Mouse (Mus musculus) heart, postnatal 25 days (tissue): ENCODE data around the gene Gpr132. TPM values are rescaled to one million over a fixed set of nuclear protein-coding genes. Genes with fewer than 3 reads are reported as not detected.

ENCODE experiments used
- DNase-seq: peaks from one replicate; pipeline ENCODE4 v3.0.0; 2022; ENCODE audit warnings: low spot score
- intact Hi-C: fragments of 180-260 bp; cut with DNase I; formaldehyde crosslinking; loops from one replicate; pipeline ENCODE4 v1.15.1; 2025
- total RNA-seq, 2 experiments: library from RNA; stranded (reverse); gene quantifications; 2 replicates each; pipeline ENCODE4 v1.2.3; 2021

Gene Gpr132
- total RNA-seq, 2 experiments from 2014 or later = 0.23 TPM; not detected in 1

DNA sequence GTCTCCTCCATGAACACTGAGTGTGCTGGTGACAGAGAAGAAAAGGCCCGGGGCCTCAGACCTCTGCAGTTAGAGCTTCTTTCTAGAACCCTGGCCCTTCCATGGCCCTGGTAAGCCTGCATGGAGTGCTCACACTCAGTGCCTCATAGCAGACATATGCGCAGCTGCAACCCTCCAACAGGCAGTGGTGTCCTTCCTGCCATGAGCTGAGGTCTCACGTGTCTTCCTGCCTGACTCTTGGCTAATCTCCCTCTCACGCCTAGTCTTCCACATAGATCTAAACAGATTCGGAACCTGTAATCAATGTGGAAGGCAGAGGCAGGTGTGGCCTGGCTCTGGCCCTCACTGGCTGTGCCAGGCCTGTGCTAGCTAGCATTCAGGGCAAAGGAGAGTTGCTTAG lies 11.7 kb upstream of the Gpr132 start:
- DNase-seq = no peak

GRCm38 (mm10) chr12:112877607-112878020 lies 9.6 kb upstream of the Gpr132 start:
- no peak for DNase-seq
- intact Hi-C loops = loop anchor here (2.0 to 10.0 kb wide), 3 partner anchors 49 to 225 kb away; partner anchors contain the start of gene Tex22

More for the DNA sequence above, 11.7 kb upstream of the Gpr132 start:
- intact Hi-C loops = loop anchor here (2.0 to 10.0 kb wide), 3 partner anchors 15 to 223 kb away; partner anchors contain the start of gene Tex22

DNA sequence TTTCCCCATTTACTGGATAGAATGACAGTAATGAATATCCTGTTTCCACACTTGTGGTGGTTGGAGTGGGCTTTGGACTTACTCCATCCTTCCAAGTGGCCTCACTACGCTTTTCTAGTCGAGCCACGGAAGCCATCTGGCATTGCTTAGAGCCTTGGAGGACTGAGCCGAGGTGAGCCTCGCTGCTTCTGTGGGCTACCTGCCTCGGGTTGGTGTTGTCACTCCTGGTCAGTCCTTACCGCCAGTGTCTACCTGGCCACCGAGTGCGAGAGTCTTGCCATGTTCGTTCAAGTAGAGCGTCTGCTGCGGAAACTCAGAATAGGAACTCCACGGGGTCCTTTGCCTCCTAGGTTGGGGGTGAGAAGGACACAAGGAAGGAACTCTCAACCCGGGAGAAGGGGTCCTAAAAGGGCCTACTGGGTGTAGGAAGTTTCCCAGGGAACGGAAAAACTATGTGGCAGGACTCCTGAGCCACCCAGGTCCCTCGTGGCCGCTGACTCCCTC lies 9.1 kb upstream of the Gpr132 start:
- intact Hi-C loops = loop anchor here (2.0 to 10.0 kb wide), 3 partner anchors 50 to 225 kb away; partner anchors contain the start of gene Tex22
- DNase-seq = no peak

- intact Hi-C loops = loop anchor here (2.0 to 10.0 kb wide), 3 partner anchors 50 to 226 kb away; partner anchors contain the start of gene Tex22
- DNase-seq = peak; percentile 73
Measured at GRCm38 (mm10) chr12:112876332-112877072, 8.5 kb upstream of the Gpr132 start.

GRCm38 (mm10) chr12:112875225-112876013 lies 7.4 kb upstream of the Gpr132 start:
- intact Hi-C loops = loop anchor here (1.0 to 10.0 kb wide), 4 partner anchors 51 to 227 kb away; partner anchors contain the start of gene Tex22

DNA sequence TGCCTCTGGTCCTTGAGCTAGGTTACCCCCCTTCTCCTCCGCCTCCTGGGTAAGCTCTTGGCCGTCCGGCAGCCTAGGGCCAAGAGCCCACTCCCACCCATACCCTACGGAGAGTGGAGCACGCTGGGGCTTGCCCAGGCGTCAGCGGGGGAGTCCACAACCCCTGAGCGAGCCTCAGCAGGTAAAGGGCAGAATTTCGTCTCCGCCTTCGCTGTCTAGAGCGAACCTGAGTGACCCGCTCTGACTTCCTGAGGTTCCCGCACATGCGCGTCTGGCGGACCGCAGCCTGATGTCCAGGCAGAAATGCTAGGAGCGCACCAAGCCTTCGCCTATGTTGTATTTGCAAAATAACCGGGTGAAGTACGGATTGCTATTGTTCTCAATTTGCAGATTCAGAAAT lies 6.2 kb upstream of the Gpr132 start:
- no peak for DNase-seq
- intact Hi-C loops = loop anchor here (10.0 kb wide), 1 partner anchor 201 kb away; the partner anchor contains the start of gene Tex22

More at GRCm38 (mm10) chr12:112875225-112876013, 7.4 kb upstream of the Gpr132 start:
- peak; percentile 82 for DNase-seq

GRCm38 (mm10) chr12:112873452-112874190 lies 5.6 kb upstream of the Gpr132 start:
- no peak for DNase-seq
- intact Hi-C loops = loop anchor here (10.0 kb wide), 1 partner anchor 201 kb away; the partner anchor contains the start of gene Tex22

- intact Hi-C loops = loop anchor here (10.0 kb wide), 1 partner anchor 202 kb away; the partner anchor contains the start of gene Tex22
- DNase-seq = no peak
Measured at GRCm38 (mm10) chr12:112872991-112873390, 5.0 kb upstream of the Gpr132 start.

DNA sequence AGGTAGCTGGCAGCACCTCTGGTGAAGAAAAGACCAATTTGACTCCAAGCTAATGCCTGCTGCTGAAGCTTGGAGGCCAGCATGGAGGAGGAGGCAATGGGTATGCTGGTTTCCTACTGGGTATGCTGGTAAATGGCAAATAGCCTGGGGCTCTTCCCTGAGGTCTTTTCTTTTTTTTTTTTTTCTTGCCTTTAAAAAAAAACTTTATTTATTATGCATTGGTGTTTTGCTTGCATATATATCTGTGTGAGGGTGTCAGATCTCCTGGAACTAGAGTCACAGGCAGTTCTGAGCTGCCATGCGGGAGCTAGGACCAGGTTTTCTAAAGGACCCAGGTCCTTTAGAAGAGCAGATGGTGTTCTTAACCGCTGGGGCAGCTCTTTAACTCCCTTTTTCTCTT lies 3.2 kb upstream of the Gpr132 start:
- intact Hi-C loops = loop anchor here (10.0 kb wide), 1 partner anchor 204 kb away; the partner anchor contains the start of gene Tex22
- DNase-seq = no peak

GRCm38 (mm10) chr12:112870775-112871174 lies 2.7 kb upstream of the Gpr132 start:
- intact Hi-C loops = loop anchor here (10.0 kb wide), 1 partner anchor 204 kb away; the partner anchor contains the start of gene Tex22
- DNase-seq = no peak

DNA sequence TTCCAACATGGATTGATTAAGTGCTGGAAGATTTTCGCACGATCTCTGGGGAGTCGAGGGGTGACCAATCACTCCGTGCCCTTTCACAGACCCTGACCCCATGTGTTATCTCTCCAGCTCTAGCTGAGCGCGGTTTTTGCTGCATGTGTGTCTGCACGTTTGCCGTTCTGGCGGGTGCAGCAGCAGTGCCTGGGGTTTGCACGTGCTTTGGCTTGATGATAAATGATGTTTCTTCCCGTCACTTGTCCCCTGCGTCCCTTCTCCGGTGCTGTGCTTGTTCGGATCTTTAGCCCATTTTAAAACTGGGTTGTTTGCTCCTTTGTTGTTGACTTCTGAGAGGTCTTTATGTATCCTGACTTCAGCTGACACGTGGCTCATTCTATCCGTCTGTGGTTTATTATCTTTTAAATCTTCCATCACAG lies 1.8 kb upstream of the Gpr132 start:
- no peak for DNase-seq
- intact Hi-C loops = loop anchor here (10.0 kb wide), 1 partner anchor 205 kb away; the partner anchor contains the start of gene Tex22

- DNase-seq = no peak
- intact Hi-C loops = no loop called here
Measured at GRCm38 (mm10) chr12:112867106-112867674, 838 bp downstream of the Gpr132 start.

- DNase-seq = no peak
- intact Hi-C loops = no loop called here
Measured at GRCm38 (mm10) chr12:112866467-112867080, 1.5 kb downstream of the Gpr132 start.

GRCm38 (mm10) chr12:112864804-112865203 lies 3.2 kb downstream of the Gpr132 start:
- DNase-seq = no peak
- intact Hi-C loops = no loop called here

DNA sequence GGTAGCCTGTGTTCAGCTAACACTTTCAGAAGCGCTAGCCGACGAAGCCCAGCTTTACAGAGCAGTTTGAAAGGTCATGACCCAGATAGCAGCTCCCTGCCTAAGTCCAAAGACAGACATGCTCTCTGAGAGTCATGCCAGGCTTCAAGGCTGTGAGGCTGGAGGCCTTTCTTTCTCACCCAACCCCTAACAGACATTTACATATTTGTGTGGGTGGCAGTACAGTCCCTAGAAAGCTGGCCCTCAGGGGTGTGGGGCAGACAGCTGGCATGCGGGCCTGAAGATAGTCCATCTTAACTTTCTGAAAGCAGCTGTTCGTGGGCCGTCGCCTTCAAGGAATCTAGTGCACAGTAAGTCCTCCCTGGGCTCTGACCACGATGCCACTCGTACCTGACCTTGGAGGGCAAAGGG lies 6.1 kb downstream of the Gpr132 start:
- no peak for DNase-seq
- intact Hi-C loops = no loop called here

DNA sequence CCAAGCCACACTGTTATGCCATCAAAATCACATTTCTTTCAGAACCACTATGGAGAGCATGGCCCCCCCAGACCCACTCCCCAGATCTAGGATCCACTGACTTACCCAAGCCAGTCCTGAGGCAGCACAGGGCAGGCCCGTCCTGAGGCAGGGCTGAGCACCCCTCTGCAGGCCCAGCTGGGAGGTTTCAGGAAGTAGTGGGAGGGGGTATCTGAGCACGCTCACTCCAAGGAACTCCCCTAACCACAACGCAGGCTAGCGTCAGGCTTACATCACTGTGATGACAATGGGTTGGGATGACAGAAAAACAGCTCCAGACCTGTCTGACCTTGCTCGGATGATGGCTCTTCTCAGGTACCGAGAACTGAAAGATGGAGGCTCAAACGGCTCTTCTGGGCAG lies 7.3 kb downstream of the Gpr132 start:
- intact Hi-C loops = no loop called here

DNA sequence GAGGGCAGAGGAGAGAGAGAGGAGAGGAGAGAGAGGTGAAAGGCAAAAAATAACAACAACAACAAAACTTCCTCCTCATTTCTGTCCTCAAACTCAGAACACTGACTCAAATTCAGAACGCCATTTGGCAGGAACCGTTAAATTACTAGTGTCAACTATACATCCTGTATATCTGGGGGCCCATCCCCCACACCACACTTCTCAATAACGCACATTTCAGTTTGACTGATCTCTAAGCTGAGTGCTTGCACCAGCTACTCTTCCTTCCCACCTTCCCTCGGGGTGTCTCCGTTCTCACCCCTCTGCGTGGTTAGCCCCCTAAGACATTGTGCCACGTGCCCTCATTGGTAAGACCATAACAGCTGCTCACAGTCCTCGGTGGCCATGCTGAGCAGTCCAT lies 8.1 kb downstream of the Gpr132 start:
- intact Hi-C loops = no loop called here
- DNase-seq = no peak

More for the DNA sequence above, 7.3 kb downstream of the Gpr132 start:
- no peak for DNase-seq

GRCm38 (mm10) chr12:112858581-112859336 lies 9.3 kb downstream of the Gpr132 start:
- intact Hi-C loops = no loop called here

More at GRCm38 (mm10) chr12:112858581-112859336, 9.3 kb downstream of the Gpr132 start:
- DNase-seq = no peak
